Mouse (Mus musculus): ENCODE data around the gene Zfp987. TPM values are rescaled to one million over a fixed set of nuclear protein-coding genes. Genes with fewer than 3 reads are reported as not detected.
"Not testable (repeated sequence)": the region's sequence is repeated elsewhere in the genome, so short reads cannot be mapped to it uniquely, and the experiment has no call there.

The Zfp987 gene
- 0.14 and 0.23 TPM in 2 replicates for polyA plus RNA-seq (2015; fragmentation: Nextera tagmentation; extraction: Ambion mirVana)

DNA sequence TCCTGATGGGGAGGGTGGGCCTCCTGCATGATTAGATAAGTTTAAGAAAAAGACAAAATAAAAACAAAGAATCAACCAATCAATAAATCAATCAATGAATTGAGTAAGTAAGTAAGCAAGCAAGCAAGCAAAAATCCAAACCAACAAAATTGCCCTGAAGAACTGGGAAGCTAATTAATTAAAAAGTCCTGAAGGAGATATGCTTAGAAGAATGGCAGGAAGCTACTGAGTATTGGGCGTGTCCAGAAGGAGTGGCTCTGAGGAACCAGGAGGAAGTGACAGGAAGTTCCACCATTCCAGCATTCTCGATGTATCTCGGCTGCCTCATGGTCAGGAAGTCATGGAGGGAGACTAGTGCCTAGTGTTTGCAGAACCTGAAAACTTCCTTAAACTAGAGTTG lies at the start of gene Zfp987:
TSS of gene Zfp987 (plus strand) at position 301 of the 400 bp plus-strand sequence.
- not testable (repeated sequence) for H3K36me3 ChIP-seq; H3K27ac ChIP-seq; H3K4me2 ChIP-seq; H3K4me1 ChIP-seq; H3K9ac ChIP-seq; H3K4me3 ChIP-seq (replicated peaks); H3K9me3 ChIP-seq; ATAC-seq (ENCODE audit: insufficient read depth, low FRiP score, low read depth); H3K27me3 ChIP-seq (replicated peaks)
- 73% methylated on average over 3 of the region's 3 CpGs for WGBS

GRCm38 (mm10) chr4:146052536-146052935 lies 44.6 kb upstream of the Zfp987 start:
- not testable (repeated sequence) for H3K4me2 ChIP-seq; H3K9ac ChIP-seq; H3K9me3 ChIP-seq; H3K4me3 ChIP-seq (replicated peaks); ATAC-seq (ENCODE audit: insufficient read depth, low FRiP score, low read depth); H3K4me1 ChIP-seq; H3K36me3 ChIP-seq; H3K27me3 ChIP-seq (replicated peaks); H3K27ac ChIP-seq
- WGBS: 91% methylated on average over 1 of the region's 1 CpGs

- H3K36me3 ChIP-seq; H3K27ac ChIP-seq; H3K4me2 ChIP-seq; H3K27me3 ChIP-seq (replicated peaks); ATAC-seq (ENCODE audit: insufficient read depth, low FRiP score, low read depth); H3K9me3 ChIP-seq; H3K4me1 ChIP-seq; H3K4me3 ChIP-seq (replicated peaks); H3K9ac ChIP-seq: not testable (repeated sequence)
- WGBS: 81% methylated on average over 2 of the region's 2 CpGs
Observed at GRCm38 (mm10) chr4:146053445-146053844, 43.7 kb upstream of the Zfp987 start.

GRCm38 (mm10) chr4:146055335-146055734 lies 41.8 kb upstream of the Zfp987 start:
- Histone ChIP-seq H3K9me3 (peaks cover 12% of the 10 kb centered on the region; the same call in 1 of the 2 replicates), H3K9ac (no peak overlapping the region), H3K27me3 (replicated peaks) (no peaks in the 10 kb centered on the region), H3K4me3 (replicated peaks) (no peak overlapping the region), H3K4me1 (no peaks in the 10 kb centered on the region), H3K4me2 (no peak overlapping the region), H3K36me3 (no peaks in the 10 kb centered on the region), H3K27ac (no peak overlapping the region)
- ATAC-seq (ENCODE audit: insufficient read depth, low FRiP score, low read depth): no peak
- WGBS: 71% methylated on average over 2 of the region's 2 CpGs

DNA sequence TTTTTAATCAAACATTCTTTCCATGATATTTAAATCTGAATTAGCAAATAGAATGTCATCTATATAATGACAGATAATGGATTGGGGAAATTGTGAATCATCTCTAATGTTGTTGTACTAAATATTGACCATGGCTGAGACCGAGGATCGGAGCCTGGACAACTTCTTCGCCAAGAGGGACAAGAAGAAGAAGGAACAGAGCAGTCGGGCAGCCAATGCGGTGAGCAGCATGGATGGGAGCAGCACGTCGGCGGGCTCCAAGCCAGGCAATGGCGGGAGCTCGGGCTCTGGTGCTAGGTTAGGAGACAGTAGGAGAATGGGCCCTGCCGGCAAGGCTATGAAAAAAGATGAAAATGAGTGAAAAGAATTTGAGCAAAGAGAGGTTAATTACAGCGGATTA lies 38.5 kb upstream of the Zfp987 start:
- not testable (repeated sequence) for H3K4me1 ChIP-seq; ATAC-seq (ENCODE audit: insufficient read depth, low FRiP score, low read depth); H3K9ac ChIP-seq; H3K4me2 ChIP-seq; H3K27me3 ChIP-seq (replicated peaks); H3K4me3 ChIP-seq (replicated peaks); H3K36me3 ChIP-seq; H3K27ac ChIP-seq
- 89% methylated on average over 12 of the region's 12 CpGs for WGBS
- peaks cover 15% of the 10 kb centered on the region; the same call in 1 of the 2 replicates for H3K9me3 ChIP-seq

DNA sequence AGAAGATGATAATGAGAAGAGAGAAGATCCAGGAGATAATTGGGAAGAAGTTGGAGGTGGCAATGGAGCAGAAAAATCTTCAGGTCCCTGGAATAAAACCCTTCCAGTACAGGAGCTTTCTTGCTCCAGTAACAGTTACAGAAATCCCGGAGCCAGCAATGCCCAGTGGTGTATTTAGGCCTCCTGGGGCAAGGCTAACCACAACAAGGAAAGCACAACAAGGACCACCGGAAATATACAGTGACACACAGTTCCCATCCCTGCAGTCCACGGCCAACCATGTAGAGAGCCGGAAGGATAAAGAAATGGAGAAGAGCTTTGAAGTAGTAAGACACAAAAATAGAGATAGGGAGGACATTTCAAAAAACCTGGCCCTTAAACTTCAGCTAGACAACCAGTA lies 38.0 kb upstream of the Zfp987 start:
- peaks cover 15% of the 10 kb centered on the region; the same call in 1 of the 2 replicates for H3K9me3 ChIP-seq
- 85% methylated on average over 4 of the region's 4 CpGs for whole genome bisulfite sequencing

GRCm38 (mm10) chr4:146059974-146060693 lies 37.0 kb upstream of the Zfp987 start:
- H3K4me2 ChIP-seq; H3K36me3 ChIP-seq; H3K9ac ChIP-seq; H3K27me3 ChIP-seq (replicated peaks); ATAC-seq (ENCODE audit: insufficient read depth, low FRiP score, low read depth); H3K27ac ChIP-seq; H3K4me1 ChIP-seq; H3K4me3 ChIP-seq (replicated peaks): not testable (repeated sequence)
- peaks cover 15% of the 10 kb centered on the region; the same call in 1 of the 2 replicates for H3K9me3 ChIP-seq
- WGBS: 90% methylated on average over 25 of the region's 26 CpGs

More for the DNA sequence above, 38.0 kb upstream of the Zfp987 start:
- not testable (repeated sequence) for ATAC-seq (ENCODE audit: insufficient read depth, low FRiP score, low read depth); H3K9ac ChIP-seq; H3K36me3 ChIP-seq; H3K27me3 ChIP-seq (replicated peaks); H3K4me3 ChIP-seq (replicated peaks); H3K27ac ChIP-seq; H3K4me1 ChIP-seq; H3K4me2 ChIP-seq

GRCm38 (mm10) chr4:146061082-146061481 lies 36.0 kb upstream of the Zfp987 start:
- not testable (repeated sequence) for ATAC-seq (ENCODE audit: insufficient read depth, low FRiP score, low read depth); H3K4me1 ChIP-seq; H3K27ac ChIP-seq; H3K27me3 ChIP-seq (replicated peaks); H3K9ac ChIP-seq; H3K36me3 ChIP-seq; H3K4me3 ChIP-seq (replicated peaks); H3K4me2 ChIP-seq
- 92% methylated on average over 11 of the region's 11 CpGs for WGBS
- H3K9me3 ChIP-seq: peaks cover 10% of the 10 kb centered on the region; the same call in 1 of the 2 replicates

DNA sequence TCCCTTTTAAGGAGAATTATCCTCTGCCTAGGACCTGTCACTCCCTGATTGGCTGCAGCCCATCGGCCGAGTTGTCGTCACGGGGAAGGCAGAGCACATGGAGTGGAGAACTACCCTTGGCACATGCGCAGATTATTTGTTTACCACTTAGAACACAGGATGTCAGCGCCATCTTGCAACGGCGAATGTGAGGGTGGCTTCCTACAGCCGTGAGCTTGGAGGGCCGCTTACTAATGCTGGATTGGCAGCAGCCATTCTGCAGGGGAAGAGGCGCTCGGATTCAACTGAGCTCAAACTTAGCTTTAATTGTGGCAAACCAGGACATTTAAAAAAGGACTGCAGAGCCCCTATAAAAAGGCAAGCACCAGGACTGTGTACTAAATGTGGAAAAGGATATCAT lies 35.1 kb upstream of the Zfp987 start:
- H3K4me3 ChIP-seq (replicated peaks); H3K9ac ChIP-seq; H3K4me1 ChIP-seq; H3K9me3 ChIP-seq; H3K27ac ChIP-seq; H3K4me2 ChIP-seq; H3K27me3 ChIP-seq (replicated peaks); ATAC-seq (ENCODE audit: insufficient read depth, low FRiP score, low read depth); H3K36me3 ChIP-seq: not testable (repeated sequence)
- WGBS: 93% methylated on average over 12 of the region's 12 CpGs

- not testable (repeated sequence) for H3K27ac ChIP-seq; H3K27me3 ChIP-seq (replicated peaks); H3K4me1 ChIP-seq; H3K4me3 ChIP-seq (replicated peaks); H3K36me3 ChIP-seq; H3K9ac ChIP-seq; ATAC-seq (ENCODE audit: insufficient read depth, low FRiP score, low read depth); H3K4me2 ChIP-seq; H3K9me3 ChIP-seq
- 72% methylated on average over 6 of the region's 6 CpGs for WGBS
Observed at GRCm38 (mm10) chr4:146063001-146063400, 34.1 kb upstream of the Zfp987 start.

DNA sequence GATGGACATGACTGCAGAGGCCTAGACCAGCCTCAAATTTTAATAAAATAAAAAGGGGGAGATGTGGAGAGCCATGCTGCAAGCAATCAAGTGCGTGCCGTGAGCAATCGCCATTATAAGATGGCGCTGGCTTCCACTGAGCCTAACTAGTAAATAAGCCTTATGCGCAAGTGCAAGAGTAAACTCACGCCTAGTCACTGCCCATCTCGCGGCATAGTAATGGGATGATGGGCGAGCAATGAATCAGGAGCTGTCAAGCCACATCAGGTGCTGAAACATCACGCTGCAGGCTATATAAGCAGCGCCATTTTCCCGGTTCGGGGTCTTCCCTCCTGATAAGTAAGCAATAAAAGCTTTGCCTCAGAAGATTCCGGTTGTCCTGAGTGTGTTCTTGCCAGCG lies 33.5 kb upstream of the Zfp987 start:
- H3K4me3 ChIP-seq (replicated peaks); H3K4me1 ChIP-seq; H3K27me3 ChIP-seq (replicated peaks); H3K36me3 ChIP-seq; ATAC-seq (ENCODE audit: insufficient read depth, low FRiP score, low read depth); H3K4me2 ChIP-seq; H3K9ac ChIP-seq; H3K27ac ChIP-seq; H3K9me3 ChIP-seq: not testable (repeated sequence)
- 89% methylated on average over 15 of the region's 15 CpGs for WGBS

GRCm38 (mm10) chr4:146064807-146065206 lies 32.3 kb upstream of the Zfp987 start:
- not testable (repeated sequence) for H3K9ac ChIP-seq; H3K27ac ChIP-seq; ATAC-seq (ENCODE audit: insufficient read depth, low FRiP score, low read depth); H3K27me3 ChIP-seq (replicated peaks); H3K4me2 ChIP-seq; H3K4me1 ChIP-seq; H3K4me3 ChIP-seq (replicated peaks); H3K9me3 ChIP-seq; H3K36me3 ChIP-seq
- 76% methylated on average over 5 of the region's 5 CpGs for WGBS

Measured in stomach, embryonic 15.5 days (tissue).